In the genomic region with DNA sequence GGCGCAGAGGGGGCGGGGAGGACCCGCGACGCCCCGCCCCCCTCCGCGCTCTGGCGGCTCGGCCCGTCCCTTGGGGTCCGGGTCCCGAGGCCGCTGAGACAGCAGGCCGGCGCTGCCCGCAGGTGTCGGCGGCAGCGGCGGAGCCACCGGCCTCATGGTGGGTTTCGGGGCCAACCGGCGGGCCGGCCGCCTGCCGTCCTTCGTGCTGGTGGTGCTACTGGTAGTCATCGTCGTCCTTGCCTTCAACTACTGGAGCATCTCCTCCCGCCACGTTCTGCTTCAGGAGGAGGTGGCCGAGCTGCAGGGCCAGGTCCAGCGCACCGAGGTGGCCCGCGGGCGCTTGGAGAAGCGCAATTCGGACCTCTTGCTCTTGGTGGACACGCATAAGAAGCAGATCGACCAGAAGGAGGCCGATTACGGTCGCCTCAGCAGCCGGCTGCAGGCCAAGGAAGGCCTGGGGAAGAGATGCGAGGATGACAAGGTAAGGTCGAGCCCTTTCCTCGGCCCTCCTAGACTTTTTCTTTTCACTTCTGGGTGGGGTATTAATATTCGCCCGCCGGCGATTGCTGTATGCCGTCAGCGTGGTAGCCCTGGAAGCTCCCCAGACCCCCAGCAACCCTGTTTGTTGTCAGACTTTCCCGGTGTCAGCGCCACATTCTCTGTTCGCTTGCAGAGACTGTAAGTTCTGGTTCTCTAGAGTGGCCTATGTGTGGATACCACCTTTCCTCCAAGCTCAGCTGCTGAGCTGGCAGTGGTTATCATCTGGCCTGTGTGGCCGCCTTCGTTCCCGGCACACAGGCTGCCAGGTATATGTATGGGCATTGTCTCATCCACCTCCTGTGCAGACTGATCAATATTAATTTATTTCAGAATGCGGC, we compare ENCODE assay signal across 8 mouse cellular contexts. TPM values are rescaled to one million over a fixed set of nuclear protein-coding genes. Genes with fewer than 3 reads are reported as not detected.
DNase-seq lines count a peak whose midpoint lies in the region; ATAC-seq and TF ChIP-seq lines count a peak whose summit lies in the region.

No protein-coding gene starts in this region.

- H3K4me3 ChIP-seq in heart, embryonic 10.5 days = peak overlapping the region; percentile 88
- H3K4me3 ChIP-seq in E14TG2a.4 (replicated peaks; ENCODE audit: low read length) = peak overlapping the region; percentile 95

- DNase-seq in heart, embryonic 10.5 days (ENCODE audit: low spot score) = peak; percentile 88
- DNase-seq in heart, postnatal 10 days = no peak
- DNase-seq in cerebellum, adult 9-10 months = peak; percentile 66
- peak; percentile 54 for DNase-seq in gastrocnemius, postnatal 10 days
- peak; percentile 30 to 57 for DNase-seq in kidney, postnatal 36 days
- no peak for DNase-seq in thymus, postnatal 4 days

- no peaks in the 10 kb centered on the region for H3K9me3 ChIP-seq in heart, embryonic 10.5 days
- no peaks in the 10 kb centered on the region for H3K9me3 ChIP-seq in E14TG2a.4 (ENCODE audit: low read length)

- peak; percentile 26 for ATAC-seq in megakaryocyte, adult 5-6 weeks (ENCODE audit: poor library complexity, severe bottlenecking)

- WGBS in heart, embryonic 10.5 days = under 1% methylated on average over 51 of the region's 63 CpGs

- no peaks in the 10 kb centered on the region for H3K27me3 ChIP-seq in heart, embryonic 10.5 days (ENCODE audit: insufficient read depth, poor library complexity, severe bottlenecking)
- no peaks in the 10 kb centered on the region for H3K27me3 ChIP-seq in E14TG2a.4 (ENCODE audit: insufficient read depth, low read length)

- H3K36me3 ChIP-seq in heart, embryonic 10.5 days = 0 out of 2 replicates have a peak, but pooled peaks cover 5% of the 10 kb centered on the region
- H3K36me3 ChIP-seq in E14TG2a.4 (ENCODE audit: insufficient read depth, low read length) = peaks cover 22% of the 10 kb centered on the region

- peaks cover 7% of the 10 kb centered on the region for H3K4me1 ChIP-seq in heart, embryonic 10.5 days
- peaks cover 25% of the 10 kb centered on the region for H3K4me1 ChIP-seq in E14TG2a.4 (replicated peaks; ENCODE audit: low read depth, low read length)

- no peak for TF ChIP-seq CTCF in E14TG2a.4 (conservative IDR thresholded peaks at IDR 0.05; ENCODE audit: low read length)

- intact Hi-C loops in heart, postnatal 10 days (cut with DNase I) = loop anchor here (5.0 kb wide), 1 partner anchor 90 kb away; a partner anchor contains a TSS

- peak overlapping the region; percentile 91 for H3K27ac ChIP-seq in heart, embryonic 10.5 days

RNA-seq across cellular contexts. Expression of a gene that starts 0.5 kb away (rescaled TPM):
- polyA plus RNA-seq in heart, embryonic 10.5 days (2016; fragmentation: Nextera tagmentation; extraction: Ambion mirVana) = 16.1 and 18.9 TPM in 2 replicates
- total RNA-seq in heart, postnatal 10 days (2021) = 10 to 100 TPM; 23.4 to 24.1 TPM
- 10 to 100 TPM; 32.7 to 38.7 TPM for total RNA-seq in gastrocnemius, postnatal 10 days (2021)
- total RNA-seq in megakaryocyte, adult 5-6 weeks (2015) = 0.23 and 0.40 TPM in 2 replicates
- 0.51 and 1.3 TPM in 2 replicates for total RNA-seq in megakaryocyte, adult 5-6 weeks (2017)

Comparison
In these comparisons a context has a peak if more than half of its experiments do, and no peak if none do; other contexts are left out.
1. DNase-seq: peak in heart, embryonic 10.5 days (single experiment), cerebellum, adult 9-10 months (single experiment), gastrocnemius, postnatal 10 days (single experiment) and kidney, postnatal 36 days (2 of 2); none in heart, postnatal 10 days (0 of 2) and thymus, postnatal 4 days (single experiment).
2. RNA of a gene that starts 0.5 kb away (total RNA-seq): 32.7 to 38.7 TPM in gastrocnemius, postnatal 10 days and 23.4 to 24.1 TPM in heart, postnatal 10 days; 0.23 to 1.3 TPM in megakaryocyte, adult 5-6 weeks; every median in the first group is over 10 times any median in the second.